Mouse (Mus musculus) adrenal gland, postnatal 10 days (tissue): Measurements from ENCODE around the gene Mtfr1l. TPM values are rescaled to one million over a fixed set of nuclear protein-coding genes. Genes with fewer than 3 reads are reported as not detected.
"Not testable (repeated sequence)": the region's sequence is repeated elsewhere in the genome, so short reads cannot be mapped to it uniquely, and the experiment has no call there.

Experiments used
- DNase-seq: peaks from one replicate; pipeline ENCODE4 v3.0.0; 2021; ENCODE audit warnings: mixed read lengths
- total RNA-seq, 2 experiments: library from RNA; stranded (reverse); gene quantifications; 2 replicates each; pipeline ENCODE4 v1.2.3; 2021

Mtfr1l gene
- total RNA-seq, 2 experiments from 2014 or later: 99.7 to 124 TPM

DNA sequence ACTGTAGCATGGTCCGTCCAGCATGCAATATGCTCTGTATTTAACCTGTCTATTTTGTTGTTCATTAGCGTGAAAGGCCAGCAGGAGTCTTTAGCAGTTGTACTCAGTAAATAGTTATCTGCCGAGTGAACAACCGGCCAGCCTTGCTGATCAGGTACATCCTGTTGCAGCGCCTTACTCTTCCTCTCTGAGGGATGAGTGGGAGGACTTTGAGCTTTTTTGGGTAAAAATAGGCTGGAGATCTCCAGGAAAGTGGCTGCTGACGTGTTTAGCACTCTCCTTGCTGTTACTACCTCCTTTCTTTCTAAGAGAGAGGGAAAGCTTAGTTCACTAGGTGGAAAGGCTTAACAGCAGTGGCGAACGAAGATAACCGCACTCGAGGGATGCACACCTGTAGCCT, 17.5 kb downstream of the Mtfr1l start:
- no peak for DNase-seq

GRCm38 (mm10) chr4:134516981-134517380, 18.2 kb downstream of the Mtfr1l start:
- peak; percentile 70 for DNase-seq

GRCm38 (mm10) chr4:134515614-134516013, 19.6 kb downstream of the Mtfr1l start:
- DNase-seq: no peak

GRCm38 (mm10) chr4:134514309-134514930, 20.8 kb downstream of the Mtfr1l start:
- no peak for DNase-seq

DNA sequence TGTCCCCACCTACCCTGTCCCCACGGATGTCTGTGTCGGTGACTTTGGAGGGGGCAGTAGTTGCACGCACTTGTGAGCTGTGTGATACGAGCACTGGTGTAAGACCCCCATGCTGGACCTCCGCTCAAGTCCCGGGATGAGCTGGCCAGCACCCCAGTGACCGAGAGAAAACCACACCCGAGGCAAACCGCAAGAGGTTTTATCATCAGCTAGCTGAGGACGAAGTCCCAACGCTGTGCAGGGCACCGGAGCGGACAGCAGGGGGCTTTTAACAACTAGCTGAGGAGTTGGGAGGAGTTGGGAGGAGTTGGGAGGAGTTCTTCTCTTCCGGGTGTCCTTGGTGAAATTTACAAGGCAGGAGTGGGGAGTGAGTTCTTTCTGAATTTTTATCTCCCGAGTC, 22.4 kb downstream of the Mtfr1l start:
- DNase-seq: peak; percentile 86

DNA sequence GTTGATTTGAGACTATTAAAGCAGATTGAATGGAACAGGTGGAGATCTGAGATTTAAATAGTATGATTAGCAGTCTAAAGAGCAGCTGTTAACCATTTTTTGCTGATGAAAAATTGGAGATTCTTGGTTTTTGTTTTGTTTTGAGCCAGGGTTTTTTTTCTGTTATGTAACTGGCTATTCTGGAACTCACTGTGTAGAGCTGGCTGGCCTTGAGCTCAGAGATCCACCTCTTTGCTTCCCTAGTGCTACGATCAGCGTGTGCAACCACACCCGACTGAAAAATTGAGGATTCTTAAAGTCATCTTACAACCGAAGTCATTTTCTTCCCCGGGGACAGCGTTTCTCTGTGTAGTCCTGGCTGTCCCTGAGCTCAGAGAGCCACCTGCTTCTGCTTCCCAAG, 23.5 kb downstream of the Mtfr1l start:
- no peak for DNase-seq

GRCm38 (mm10) chr4:134510845-134511411, 24.3 kb downstream of the Mtfr1l start, which contains the start of gene Aunip:
Gene Aunip, plus strand, starts transcription at chr4:134510999.
- peak; percentile 96 for DNase-seq

GRCm38 (mm10) chr4:134510396-134510795, 24.8 kb downstream of the Mtfr1l start:
- DNase-seq: no peak

DNA sequence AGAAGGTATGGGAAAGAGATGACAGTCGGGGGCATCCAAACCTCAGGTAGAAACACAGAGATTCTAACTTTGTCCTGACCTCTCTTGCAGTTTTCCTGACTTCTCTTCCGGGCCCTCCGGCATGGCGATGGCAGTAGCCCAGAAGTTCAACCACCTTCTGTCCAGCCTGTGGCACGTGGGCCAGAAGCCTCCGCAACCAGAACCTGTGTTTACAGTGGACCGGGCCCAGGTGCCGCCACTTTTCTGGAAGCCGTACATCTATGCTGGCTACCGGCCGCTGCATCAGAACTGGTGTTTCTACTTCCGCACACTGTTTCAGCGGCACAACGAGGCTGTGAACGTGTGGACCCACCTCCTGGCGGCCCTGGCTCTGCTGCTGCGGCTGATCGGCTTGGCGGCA, 28.5 kb downstream of the Mtfr1l start:
- no peak for DNase-seq

DNA sequence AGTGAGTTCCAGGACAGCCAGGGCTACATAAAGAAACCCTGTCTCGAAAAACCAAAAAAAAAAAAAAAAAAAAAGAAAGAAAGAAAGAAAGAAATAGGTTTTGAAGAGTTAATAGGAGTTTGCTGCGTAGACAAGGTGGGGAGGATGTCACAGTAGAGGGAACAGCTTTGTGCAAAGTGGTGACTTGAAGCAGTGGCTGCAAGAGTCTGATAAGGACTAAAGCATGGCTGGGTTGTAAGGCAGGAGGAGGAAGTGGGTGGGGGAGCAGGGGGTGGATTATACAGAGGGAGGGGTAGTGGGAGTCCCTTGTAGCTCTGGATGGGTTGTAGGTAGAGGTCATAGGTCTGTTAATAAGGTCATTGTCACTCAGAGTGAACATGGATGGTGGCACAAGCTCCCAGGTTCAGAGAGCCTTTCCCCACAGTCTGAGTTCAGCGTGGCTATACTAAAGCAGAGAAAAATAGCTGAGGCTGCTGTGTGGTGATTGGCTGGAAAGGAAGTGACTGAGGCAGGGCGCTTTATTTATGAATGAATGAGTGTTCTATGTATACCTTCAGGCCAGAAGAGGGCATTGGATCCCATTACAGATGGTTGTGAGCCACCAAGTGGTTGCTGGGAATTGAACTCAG, 29.1 kb downstream of the Mtfr1l start:
- no peak for DNase-seq

GRCm38 (mm10) chr4:134505303-134505789, 29.8 kb downstream of the Mtfr1l start:
- no peak for DNase-seq

- DNase-seq: no peak
These were observed 31.4 kb downstream of the Mtfr1l start for GRCm38 (mm10) chr4:134503686-134504357.

- DNase-seq: no peak
These were observed 34.1 kb downstream of the Mtfr1l start for GRCm38 (mm10) chr4:134501095-134501494.

GRCm38 (mm10) chr4:134498983-134499382, 36.2 kb downstream of the Mtfr1l start:
- DNase-seq: not testable (repeated sequence)

DNA sequence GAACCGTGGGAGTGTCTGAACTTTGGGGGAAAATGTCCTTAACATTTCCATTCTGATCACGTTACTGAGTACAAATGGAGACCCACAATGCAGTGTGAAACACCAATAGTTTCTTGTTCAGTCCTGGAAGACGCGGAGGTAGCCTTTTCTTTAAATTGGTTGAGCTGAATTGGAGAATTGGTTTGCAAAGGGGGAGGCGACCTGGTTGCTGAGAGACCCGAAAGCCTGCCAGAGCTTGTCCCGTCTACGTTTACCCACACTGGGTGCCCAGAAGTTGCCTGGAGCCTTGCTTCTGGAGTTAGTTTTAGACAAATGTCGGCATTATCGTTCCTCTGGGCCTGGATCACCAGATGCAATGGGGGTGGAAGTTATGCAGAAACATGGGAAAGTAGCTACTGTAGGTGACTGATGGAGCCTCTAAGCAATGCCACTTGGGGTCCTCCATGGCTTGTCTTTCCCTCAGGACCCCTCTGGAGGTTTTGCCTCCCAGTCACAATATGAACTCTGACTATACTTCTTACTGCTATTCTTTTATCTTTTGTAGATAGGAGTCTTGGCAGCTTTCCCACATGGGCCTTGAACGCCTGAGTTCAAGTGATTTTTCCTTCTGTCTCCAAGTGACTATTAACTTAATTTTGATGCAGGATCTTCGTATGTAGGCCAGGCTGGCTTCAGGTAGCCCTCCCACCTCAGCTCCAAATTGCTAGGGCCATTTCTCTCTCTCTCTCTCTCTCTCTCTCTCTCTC, 37.0 kb downstream of the Mtfr1l start:
- peak; percentile 67 for DNase-seq

DNA sequence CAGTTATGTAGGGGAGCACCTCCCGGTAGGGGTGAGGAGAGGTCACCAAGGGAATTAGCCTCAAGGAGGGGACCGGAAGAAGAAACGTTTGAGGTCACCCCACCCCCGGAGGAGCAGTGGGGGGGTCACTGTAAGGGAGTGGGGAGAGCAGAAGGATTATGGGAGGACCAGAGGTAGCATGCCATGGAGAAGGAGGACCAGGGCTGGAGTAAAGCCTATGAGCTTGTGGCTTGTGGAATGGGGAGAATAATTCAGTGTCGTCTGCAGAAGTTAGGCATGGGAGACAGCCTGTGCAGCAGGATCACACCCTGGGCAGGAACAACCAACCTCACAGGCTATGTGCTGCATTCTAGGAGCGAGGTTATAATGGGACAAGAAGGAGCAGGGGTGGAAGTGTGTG, 38.0 kb downstream of the Mtfr1l start:
- no peak for DNase-seq

DNA sequence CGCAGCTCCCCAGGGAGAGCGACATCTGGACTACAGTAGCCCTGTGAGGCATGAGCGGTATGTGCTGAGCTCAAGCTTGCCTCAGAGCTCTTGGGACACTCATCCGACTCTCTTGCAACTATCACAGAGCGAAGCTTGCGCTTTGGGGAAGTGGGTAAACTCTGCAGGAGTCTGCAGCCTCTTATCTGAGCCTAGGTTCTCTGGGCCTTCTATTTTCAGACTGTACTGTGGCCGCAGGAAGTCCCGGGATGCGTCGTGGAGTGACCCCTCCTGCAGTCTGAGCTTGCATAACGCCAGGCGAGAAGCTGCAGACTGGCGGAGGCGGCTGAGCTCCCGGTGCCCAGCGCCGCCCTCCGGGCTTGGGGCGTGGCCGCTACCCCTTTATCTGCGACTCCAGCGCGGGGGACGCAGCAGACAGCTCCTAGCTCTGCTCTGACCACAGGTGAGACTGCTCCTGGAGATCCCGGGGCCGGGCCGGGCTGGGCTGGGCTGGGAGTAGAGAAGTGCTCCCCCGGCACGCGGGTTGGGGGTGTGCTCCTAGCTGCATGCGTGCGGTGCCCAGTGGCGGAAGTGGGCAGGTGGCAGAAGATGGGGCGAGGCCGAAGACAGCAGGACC, 38.5 kb downstream of the Mtfr1l start, which contains the start of gene Paqr7:
Gene Paqr7, plus strand, starts transcription at position 103 of the 616 bp plus-strand sequence.
- peak; percentile 90 for DNase-seq

GRCm38 (mm10) chr4:134495546-134495923, 39.7 kb downstream of the Mtfr1l start:
- no peak for DNase-seq

DNA sequence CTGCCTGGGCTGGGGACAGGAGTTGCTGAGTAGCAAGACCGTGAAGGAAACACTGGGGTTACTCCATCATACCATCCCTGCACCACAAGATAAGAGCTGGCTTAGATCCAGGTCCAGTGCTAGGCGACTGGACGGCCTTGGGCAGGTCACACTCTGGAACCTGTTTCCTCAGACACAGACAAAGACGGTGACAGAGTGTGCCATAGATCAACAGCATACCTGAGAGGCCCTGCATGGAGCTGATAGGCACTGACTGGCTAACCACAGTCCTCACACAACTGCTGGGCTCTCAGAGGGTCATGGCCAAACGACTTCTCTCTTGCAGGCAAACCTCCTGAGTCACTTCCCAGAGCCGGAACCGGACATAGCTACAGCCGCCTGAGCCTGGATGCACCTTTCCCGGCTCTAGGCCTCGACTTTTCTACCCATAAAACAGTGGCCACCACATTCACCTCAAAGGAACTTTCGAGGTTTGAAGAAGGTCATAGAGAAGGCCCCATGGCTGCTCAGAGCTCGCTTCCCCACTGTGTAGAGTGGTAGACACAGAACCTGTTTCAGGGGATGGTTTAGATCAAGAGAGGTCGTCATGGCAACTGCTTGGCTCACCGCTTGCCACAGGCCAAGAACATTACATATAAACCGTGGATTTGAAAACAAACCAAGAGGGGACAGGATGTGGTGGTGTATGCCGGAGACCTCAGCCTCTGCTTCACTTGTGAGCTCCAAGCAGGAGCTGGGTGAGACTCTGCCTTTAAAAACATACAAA, 40.2 kb downstream of the Mtfr1l start:
- DNase-seq: peak; percentile 61

DNA sequence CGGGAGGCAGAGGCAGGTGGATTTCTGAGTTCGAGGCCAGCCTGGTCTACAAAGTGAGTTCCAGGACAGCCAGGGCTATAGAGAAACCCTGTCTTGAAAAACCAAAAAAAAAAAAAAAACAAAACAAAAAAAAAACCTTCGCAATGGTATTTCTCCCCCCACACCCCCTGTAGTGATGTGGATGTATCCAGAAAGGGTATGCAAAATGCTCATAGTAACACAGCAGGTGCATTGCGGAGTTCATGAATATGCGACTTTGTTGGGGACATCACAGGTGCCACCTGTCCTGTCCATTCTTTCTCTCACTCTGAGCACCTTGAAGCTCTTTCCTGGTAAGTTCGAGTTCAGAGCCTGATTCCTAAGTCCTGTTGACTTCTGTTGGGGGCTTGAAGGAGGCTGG, 41.0 kb downstream of the Mtfr1l start:
- not testable (repeated sequence) for DNase-seq

- no peak for DNase-seq
These were observed 43.5 kb downstream of the Mtfr1l start for GRCm38 (mm10) chr4:134491716-134492115.
